Mouse (Mus musculus): Measurements from ENCODE around the gene Olfr46.
"Not testable (repeated sequence)": the region's sequence is repeated elsewhere in the genome, so short reads cannot be mapped to it uniquely, and the experiment has no call there.

Gene Olfr46

DNA sequence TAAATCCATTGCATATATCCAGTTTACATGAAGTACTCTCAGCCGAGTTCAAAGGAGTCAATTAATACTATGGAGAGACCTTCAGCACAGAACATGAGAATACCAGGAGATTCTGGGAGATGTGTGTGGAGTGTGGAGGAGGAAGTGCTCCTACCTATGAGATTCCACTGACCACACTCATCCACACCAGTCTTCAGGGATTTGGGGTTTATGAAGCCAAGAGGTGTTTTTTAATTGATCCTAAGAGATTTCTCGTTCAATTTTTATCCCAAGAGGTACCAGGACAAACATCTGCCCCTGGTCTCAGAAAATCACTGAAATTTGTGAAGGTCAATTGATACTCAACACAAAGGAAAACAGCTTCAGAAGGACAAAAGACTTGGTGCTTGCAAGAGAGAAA, at the start of gene Olfr46:
Olfr46 (plus strand) TSS at position 301 of the 400 bp plus-strand sequence.
- not testable (repeated sequence) for DNase-seq

DNA sequence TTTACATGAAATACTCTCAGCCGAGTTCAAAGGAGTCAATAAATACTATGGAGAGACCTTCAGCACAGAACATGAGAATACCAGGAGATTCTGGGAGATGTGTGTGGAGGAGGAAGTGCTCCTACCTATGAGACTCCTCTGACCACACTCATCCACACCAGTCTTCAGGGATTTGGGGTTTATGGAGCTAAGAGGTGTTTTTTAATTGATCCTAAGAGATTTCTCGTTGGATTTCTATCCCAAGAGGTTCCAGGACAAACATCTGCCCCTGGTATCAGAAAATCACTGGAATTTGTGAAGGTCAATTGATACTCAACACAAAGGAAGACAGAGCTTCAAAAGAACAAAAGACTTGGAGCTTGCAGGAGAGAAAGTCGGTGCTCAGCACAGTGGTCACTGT, 33.5 kb upstream of the Olfr46 start, which contains the start of gene Olfr538:
Olfr538 (plus strand) TSS at position 301 of the 400 bp plus-strand sequence.
- DNase-seq: no peak

DNA sequence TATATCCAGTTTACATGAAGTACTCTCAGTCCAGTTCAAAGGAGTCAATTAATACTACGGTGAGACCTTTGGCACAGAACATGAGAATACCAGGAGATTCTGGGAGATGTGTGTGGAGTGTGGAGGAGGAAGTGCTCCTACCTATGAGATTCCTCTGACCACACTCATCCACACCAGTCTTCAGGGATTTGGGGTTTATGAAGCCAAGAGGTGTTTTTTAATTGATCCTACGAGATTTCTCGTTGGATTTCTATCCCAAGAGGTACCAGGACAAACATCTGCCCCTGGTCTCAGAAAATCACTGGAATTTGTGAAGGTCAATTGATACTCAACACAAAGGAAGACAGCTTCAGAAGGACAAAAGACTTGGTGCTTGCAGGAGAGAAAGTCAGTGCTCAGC, 27.6 kb downstream of the Olfr46 start, which contains the start of gene Olfr61:
Olfr61 (plus strand) TSS at position 301 of the 400 bp plus-strand sequence.
- DNase-seq: not testable (repeated sequence)

DNA sequence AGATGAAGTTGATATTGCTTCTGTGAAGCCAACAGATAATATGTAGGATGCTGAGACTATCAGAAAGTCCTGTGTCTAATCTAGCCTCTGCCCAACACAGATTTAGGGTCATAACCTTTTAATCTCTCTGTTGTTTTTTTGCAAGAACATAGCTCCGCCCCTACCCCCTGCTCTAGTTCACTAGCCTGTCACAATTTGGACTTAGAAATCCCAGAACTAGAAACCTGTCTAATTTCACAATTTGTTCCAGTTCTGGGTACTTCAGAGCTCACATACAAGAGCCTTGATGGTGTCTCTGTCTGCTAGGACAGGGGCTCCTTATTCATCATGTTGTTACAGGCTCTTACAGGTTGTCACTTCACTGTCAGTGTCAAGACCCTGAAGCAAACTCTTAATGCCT, 29.5 kb downstream of the Olfr46 start:
- DNase-seq: no peak

DNA sequence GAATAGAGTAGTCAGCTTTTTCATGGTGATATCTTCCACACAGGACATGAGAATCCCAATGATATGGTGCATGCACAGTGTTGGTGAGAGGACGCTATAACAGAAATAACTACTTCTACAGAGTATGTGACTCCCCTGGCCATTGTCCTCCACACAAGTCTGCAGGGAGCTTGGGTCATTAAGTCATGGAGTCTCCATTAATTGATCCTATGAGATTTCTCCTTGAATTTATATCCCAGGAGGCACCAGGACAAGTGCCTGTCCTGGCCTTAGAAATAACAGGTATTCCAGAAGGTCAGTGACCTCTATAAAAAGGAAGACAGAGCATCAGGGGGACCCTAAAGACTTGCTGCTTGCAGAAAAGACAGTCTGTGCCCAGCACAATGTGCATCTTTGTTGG, 45.1 kb downstream of the Olfr46 start, which contains the start of gene Olfr53:
Olfr53 (plus strand) TSS at position 301 of the 400 bp plus-strand sequence.
- no peak for DNase-seq

DNA sequence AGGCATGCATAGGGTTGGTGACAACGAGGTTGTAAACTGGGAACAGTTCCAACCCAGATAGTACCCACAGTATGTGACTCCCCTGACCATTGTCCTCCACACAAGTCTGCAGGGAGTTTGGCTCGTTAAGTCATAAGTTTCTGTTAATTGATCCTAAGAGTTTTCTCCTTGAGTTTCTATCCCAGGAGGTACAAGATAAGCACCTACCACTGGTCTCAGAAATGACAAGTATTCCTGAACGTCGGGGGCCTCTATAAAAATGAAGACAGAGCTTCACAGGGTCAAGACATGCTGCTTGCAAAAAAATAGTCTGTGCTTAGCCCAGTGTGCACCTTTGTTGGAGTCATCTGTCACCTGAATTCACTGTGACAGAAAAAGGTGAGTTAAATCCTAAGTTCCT, 58.6 kb downstream of the Olfr46 start, which contains the start of gene Olfr539:
Olfr539 (plus strand) TSS at position 301 of the 400 bp plus-strand sequence.
- DNase-seq: no peak
